Mouse (Mus musculus): ENCODE data around the gene Tnfrsf9. TPM values are rescaled to one million over a fixed set of nuclear protein-coding genes. Genes with fewer than 3 reads are reported as not detected.

The Tnfrsf9 gene
- 0.52 and 2.4 TPM in 2 replicates for total RNA-seq (2014; rRNA removed)
- polyA plus RNA-seq (2015; fragmentation: Nextera tagmentation; extraction: Ambion mirVana): 0.09 and 0.34 TPM in 2 replicates

- H3K9ac ChIP-seq (replicated peaks; ENCODE audit: low read length): peak within 1 kb of the TSS; percentile 66
- DNase-seq (ENCODE audit: low spot score) (peak; percentile 99), ATAC-seq (peak; percentile 84)
- H3K9me3 ChIP-seq (ENCODE audit: low read length): no peaks in the 10 kb centered on the region
- H3K36me3 ChIP-seq (ENCODE audit: insufficient read depth, low read length): no peaks in the 10 kb centered on the region
- no peaks in the 10 kb centered on the region for H3K27me3 ChIP-seq (ENCODE audit: insufficient read depth, low read length)
- peak within 1 kb of the TSS; percentile 84 for H3K27ac ChIP-seq
- 0% methylated on average over 48 of the region's 48 CpGs for WGBS
- peak; percentile 86 for TF ChIP-seq CTCF (IDR thresholded peaks at IDR 0.05; ENCODE audit: low read depth)
- peak within 1 kb of the TSS; percentile 63 for H3K4me2 ChIP-seq (ENCODE audit: low read depth, low read length)
- H3K4me1 ChIP-seq (ENCODE audit: insufficient read depth, low read length): 0 out of 2 replicates have a peak, but pooled peaks cover 8% of the 10 kb centered on the region
- H3K4me3 ChIP-seq (ENCODE audit: low read length): peak within 1 kb of the TSS; percentile 76
Measured at GRCm38 (mm10) chr4:150914290-150914733, at the start of gene Tnfrsf9, which contains the start of gene Park7. TSS of gene Tnfrsf9 (plus strand) at chr4:150914562. TSS of gene Park7 (minus strand) at chr4:150914437.

GRCm38 (mm10) chr4:150865371-150865770 is 49.0 kb upstream of the Tnfrsf9 start:
- Histone ChIP-seq H3K36me3 (ENCODE audit: insufficient read depth, low read length) (peaks cover 25% of the 10 kb centered on the region), H3K27me3 (ENCODE audit: insufficient read depth, low read length) (no peaks in the 10 kb centered on the region), H3K9me3 (ENCODE audit: low read length) (no peaks in the 10 kb centered on the region), H3K9ac (replicated peaks; ENCODE audit: low read length) (no peak overlapping the region), H3K4me2 (ENCODE audit: low read depth, low read length) (no peak overlapping the region), H3K4me1 (ENCODE audit: insufficient read depth, low read length) (no peaks in the 10 kb centered on the region), H3K27ac (no peak overlapping the region), H3K4me3 (ENCODE audit: low read length) (no peak overlapping the region)
- ATAC-seq (no peak), DNase-seq (ENCODE audit: low spot score) (peak; percentile 73)
- TF ChIP-seq CTCF (IDR thresholded peaks at IDR 0.05; ENCODE audit: low read depth): peak; percentile 75

GRCm38 (mm10) chr4:150866069-150866468 is 48.3 kb upstream of the Tnfrsf9 start:
- no peaks in the 10 kb centered on the region for H3K4me1 ChIP-seq (ENCODE audit: insufficient read depth, low read length)
- no peak overlapping the region for H3K4me3 ChIP-seq (ENCODE audit: low read length)
- H3K9me3 ChIP-seq (ENCODE audit: low read length): no peaks in the 10 kb centered on the region
- H3K4me2 ChIP-seq (ENCODE audit: low read depth, low read length): no peak overlapping the region
- H3K9ac ChIP-seq (replicated peaks; ENCODE audit: low read length): no peak overlapping the region
- H3K27me3 ChIP-seq (ENCODE audit: insufficient read depth, low read length): no peaks in the 10 kb centered on the region
- H3K36me3 ChIP-seq (ENCODE audit: insufficient read depth, low read length): peaks cover 25% of the 10 kb centered on the region
- ATAC-seq (no peak), DNase-seq (ENCODE audit: low spot score) (no peak)
- no peak for TF ChIP-seq CTCF (IDR thresholded peaks at IDR 0.05; ENCODE audit: low read depth)
- 98% methylated on average over 11 of the region's 11 CpGs for WGBS
- no peak overlapping the region for H3K27ac ChIP-seq

- Histone ChIP-seq H3K36me3 (ENCODE audit: insufficient read depth, low read length) (peaks cover 25% of the 10 kb centered on the region), H3K9me3 (ENCODE audit: low read length) (no peaks in the 10 kb centered on the region), H3K4me1 (ENCODE audit: insufficient read depth, low read length) (0 out of 2 replicates have a peak, but pooled peaks cover under 1% of the 10 kb centered on the region), H3K27me3 (ENCODE audit: insufficient read depth, low read length) (no peaks in the 10 kb centered on the region), H3K9ac (replicated peaks; ENCODE audit: low read length) (no peak overlapping the region), H3K4me3 (ENCODE audit: low read length) (no peak overlapping the region), H3K27ac (no peak overlapping the region), H3K4me2 (ENCODE audit: low read depth, low read length) (no peak overlapping the region)
- 96% methylated on average over 8 of the region's 12 CpGs for WGBS
- DNase-seq (ENCODE audit: low spot score) (no peak), ATAC-seq (no peak)
- TF ChIP-seq CTCF (IDR thresholded peaks at IDR 0.05; ENCODE audit: low read depth): no peak
Measured at GRCm38 (mm10) chr4:150866494-150866893, 47.9 kb upstream of the Tnfrsf9 start.

GRCm38 (mm10) chr4:150868161-150868560 is 46.2 kb upstream of the Tnfrsf9 start:
- H3K27ac ChIP-seq: no peak overlapping the region
- peaks cover 8% of the 10 kb centered on the region; the same call in 1 of the 2 replicates for H3K4me1 ChIP-seq (ENCODE audit: insufficient read depth, low read length)
- no peak overlapping the region for H3K4me2 ChIP-seq (ENCODE audit: low read depth, low read length)
- DNase-seq (ENCODE audit: low spot score) (no peak), ATAC-seq (no peak)
- WGBS: 85% methylated on average over 6 of the region's 6 CpGs
- peaks cover 25% of the 10 kb centered on the region for H3K36me3 ChIP-seq (ENCODE audit: insufficient read depth, low read length)
- TF ChIP-seq CTCF (IDR thresholded peaks at IDR 0.05; ENCODE audit: low read depth): no peak
- no peaks in the 10 kb centered on the region for H3K9me3 ChIP-seq (ENCODE audit: low read length)
- no peaks in the 10 kb centered on the region for H3K27me3 ChIP-seq (ENCODE audit: insufficient read depth, low read length)
- no peak overlapping the region for H3K4me3 ChIP-seq (ENCODE audit: low read length)
- no peak overlapping the region for H3K9ac ChIP-seq (replicated peaks; ENCODE audit: low read length)

GRCm38 (mm10) chr4:150868859-150869258 is 45.5 kb upstream of the Tnfrsf9 start:
- H3K4me1 ChIP-seq (ENCODE audit: insufficient read depth, low read length): peaks cover 8% of the 10 kb centered on the region; the same call in 1 of the 2 replicates
- WGBS: 85% methylated on average over 2 of the region's 2 CpGs
- no peak overlapping the region for H3K9ac ChIP-seq (replicated peaks; ENCODE audit: low read length)
- ATAC-seq (no peak), DNase-seq (ENCODE audit: low spot score) (no peak)
- H3K36me3 ChIP-seq (ENCODE audit: insufficient read depth, low read length): peaks cover 25% of the 10 kb centered on the region
- no peak overlapping the region for H3K27ac ChIP-seq
- no peak overlapping the region for H3K4me2 ChIP-seq (ENCODE audit: low read depth, low read length)
- no peaks in the 10 kb centered on the region for H3K27me3 ChIP-seq (ENCODE audit: insufficient read depth, low read length)
- TF ChIP-seq CTCF (IDR thresholded peaks at IDR 0.05; ENCODE audit: low read depth): no peak
- H3K4me3 ChIP-seq (ENCODE audit: low read length): no peak overlapping the region
- no peaks in the 10 kb centered on the region for H3K9me3 ChIP-seq (ENCODE audit: low read length)

Data from hindbrain, postnatal 0 days (tissue).